Mouse (Mus musculus): Measurements from ENCODE around the gene Selenoh.
A peak's percentile ranks its signal among the peaks of the same experiment; 100 is the strongest.
"Not testable (repeated sequence)": the region's sequence is repeated elsewhere in the genome, so short reads cannot be mapped to it uniquely, and the experiment has no call there.

The Selenoh gene

GRCm38 (mm10) chr2:84671535-84671934 lies 965 bp upstream of the Selenoh start:
- DNase-seq (ENCODE audit: extremely low spot score), result not testable (repeated sequence)

- DNase-seq (ENCODE audit: extremely low spot score), result no peak
Observed at GRCm38 (mm10) chr2:84669828-84670568, 572 bp downstream of the Selenoh start.

GRCm38 (mm10) chr2:84666081-84666480 lies 4.5 kb downstream of the Selenoh start:
- DNase-seq (ENCODE audit: extremely low spot score), result no peak

GRCm38 (mm10) chr2:84662866-84663265 lies 7.7 kb downstream of the Selenoh start:
- no peak for DNase-seq (ENCODE audit: extremely low spot score)

GRCm38 (mm10) chr2:84660253-84660652 lies 10.3 kb downstream of the Selenoh start:
- no peak for DNase-seq (ENCODE audit: extremely low spot score)

GRCm38 (mm10) chr2:84658806-84659205 lies 11.8 kb downstream of the Selenoh start, which contains the start of gene Btbd18:
TSS of gene Btbd18 (plus strand) at chr2:84659079.
- DNase-seq (ENCODE audit: extremely low spot score), result no peak

GRCm38 (mm10) chr2:84655864-84656263 lies 14.7 kb downstream of the Selenoh start:
- DNase-seq (ENCODE audit: extremely low spot score), result no peak

GRCm38 (mm10) chr2:84653354-84653753 lies 17.2 kb downstream of the Selenoh start:
- DNase-seq (ENCODE audit: extremely low spot score), result no peak

- DNase-seq (ENCODE audit: extremely low spot score), result peak; percentile 84
Observed at GRCm38 (mm10) chr2:84650464-84651195, 19.9 kb downstream of the Selenoh start, which contains the start of gene Ctnnd1. TSS of gene Ctnnd1 (minus strand) at chr2:84650765.

- DNase-seq (ENCODE audit: extremely low spot score), result no peak
Observed at GRCm38 (mm10) chr2:84649674-84650073, 20.9 kb downstream of the Selenoh start.

- no peak for DNase-seq (ENCODE audit: extremely low spot score)
Observed at GRCm38 (mm10) chr2:84648369-84648768, 22.2 kb downstream of the Selenoh start.

- no peak for DNase-seq (ENCODE audit: extremely low spot score)
Observed at GRCm38 (mm10) chr2:84647051-84647568, 23.5 kb downstream of the Selenoh start.

- no peak for DNase-seq (ENCODE audit: extremely low spot score)
Observed at GRCm38 (mm10) chr2:84646138-84646537, 24.4 kb downstream of the Selenoh start.

GRCm38 (mm10) chr2:84640833-84641232 lies 29.7 kb downstream of the Selenoh start:
- no peak for DNase-seq (ENCODE audit: extremely low spot score)

GRCm38 (mm10) chr2:84638428-84639220 lies 31.9 kb downstream of the Selenoh start:
- no peak for DNase-seq (ENCODE audit: extremely low spot score)

- DNase-seq (ENCODE audit: extremely low spot score), result no peak
Observed at GRCm38 (mm10) chr2:84637452-84638165, 33.0 kb downstream of the Selenoh start.

- DNase-seq (ENCODE audit: extremely low spot score), result peak; percentile 65
Observed at GRCm38 (mm10) chr2:84636231-84636741, 34.3 kb downstream of the Selenoh start.

GRCm38 (mm10) chr2:84635611-84636010 lies 35.0 kb downstream of the Selenoh start:
- DNase-seq (ENCODE audit: extremely low spot score), result peak; percentile 78

- peak; percentile 35 for DNase-seq (ENCODE audit: extremely low spot score)
Observed at GRCm38 (mm10) chr2:84634934-84635482, 35.6 kb downstream of the Selenoh start.

- no peak for DNase-seq (ENCODE audit: extremely low spot score)
Observed at GRCm38 (mm10) chr2:84634006-84634405, 36.6 kb downstream of the Selenoh start.

- peak; percentile 57 for DNase-seq (ENCODE audit: extremely low spot score)
Observed at GRCm38 (mm10) chr2:84632999-84633398, 37.6 kb downstream of the Selenoh start.
